Mouse (Mus musculus) embryonic fibroblast, embryonic 13.5 days (primary cell): Measurements from ENCODE around the gene F12. TPM values are rescaled to one million over a fixed set of nuclear protein-coding genes. Genes with fewer than 3 reads are reported as not detected.

Experiments
- H3K27ac ChIP-seq: 2 replicates; pipeline ENCODE4 v1.5.1; 2012; ENCODE audit warnings: low read length, control low read depth, inconsistent platforms; ENCODE audit not compliant: insufficient read depth
- H3K4me1 ChIP-seq: 2 replicates; pipeline ENCODE4 v1.6.1; 2011; ENCODE audit warnings: low read length; ENCODE audit not compliant: control insufficient read depth, insufficient read depth
- H3K4me3 ChIP-seq: 2 replicates; pipeline ENCODE4 v1.5.1; 2011; ENCODE audit warnings: mild to moderate bottlenecking, control low read depth, low read length; ENCODE audit not compliant: insufficient read depth
- CTCF ChIP-seq: IDR thresholded peaks from 2 replicates; pipeline ENCODE4 v1.5.1; 2011; ENCODE audit warnings: mild to moderate bottlenecking, control low read depth, low read length, moderate library complexity, borderline replicate concordance; ENCODE audit not compliant: insufficient read depth
- POLR2A ChIP-seq: IDR thresholded peaks from 2 replicates; pipeline ENCODE4 v1.6.1; 2011; ENCODE audit warnings: low read depth, mild to moderate bottlenecking, control low read depth, low read length, moderate library complexity
- polyA plus RNA-seq: library from polyadenylated mRNA; stranded (reverse); fragments of >200 nt; gene quantifications from 2 replicates; pipeline ENCODE4 v1.2.4, GENCODE M21; 2011; ENCODE audit warnings: low read depth; ENCODE audit not compliant: missing spikeins, insufficient read length

Gene F12
- not detected in 2 replicates for polyA plus RNA-seq

- no peak within 1 kb of the TSS for H3K27ac ChIP-seq
- no peaks in the 10 kb centered on the region for H3K4me1 ChIP-seq
- no peak for TF ChIP-seq POLR2A
- TF ChIP-seq CTCF = no peak
- no peak within 1 kb of the TSS for H3K4me3 ChIP-seq
These were observed at the start of gene F12 for GRCm38 (mm10) chr13:55426613-55427012. Gene F12 (minus strand): TSS chr13:55426793.

GRCm38 (mm10) chr13:55476256-55476655 lies 49.7 kb upstream of the F12 start:
- Histone ChIP-seq H3K4me3 (no peak overlapping the region), H3K4me1 (no peaks in the 10 kb centered on the region; the same call in 1 of the 2 replicates)
- TF ChIP-seq CTCF (no peak), POLR2A (no peak)

GRCm38 (mm10) chr13:55475750-55476149 lies 49.2 kb upstream of the F12 start:
- no peak overlapping the region for H3K27ac ChIP-seq
- no peak overlapping the region for H3K4me3 ChIP-seq
- H3K4me1 ChIP-seq = no peaks in the 10 kb centered on the region; the same call in 1 of the 2 replicates
- TF ChIP-seq CTCF (no peak), POLR2A (no peak)

More at GRCm38 (mm10) chr13:55476256-55476655, 49.7 kb upstream of the F12 start:
- H3K27ac ChIP-seq = no peak overlapping the region

- TF ChIP-seq POLR2A (no peak), CTCF (no peak)
- no peak overlapping the region for H3K4me3 ChIP-seq
- H3K4me1 ChIP-seq = no peaks in the 10 kb centered on the region; the same call in 1 of the 2 replicates
- no peak overlapping the region for H3K27ac ChIP-seq
These were observed 48.1 kb upstream of the F12 start for GRCm38 (mm10) chr13:55474621-55475069.

GRCm38 (mm10) chr13:55473961-55474360 lies 47.4 kb upstream of the F12 start:
- H3K4me3 ChIP-seq = no peak overlapping the region
- TF ChIP-seq POLR2A (no peak), CTCF (no peak)
- H3K27ac ChIP-seq = no peak overlapping the region
- no peaks in the 10 kb centered on the region; the same call in 1 of the 2 replicates for H3K4me1 ChIP-seq

- no peak for TF ChIP-seq POLR2A
- TF ChIP-seq CTCF = peak; percentile 25; the same call in 1 of the 2 replicates
- peak overlapping the region; percentile 42 for H3K4me3 ChIP-seq
- H3K27ac ChIP-seq = peak overlapping the region; percentile 15; the same call in 1 of the 2 replicates
- no peaks in the 10 kb centered on the region; the same call in 1 of the 2 replicates for H3K4me1 ChIP-seq
These were observed 46.7 kb upstream of the F12 start for GRCm38 (mm10) chr13:55473076-55473831.

GRCm38 (mm10) chr13:55472132-55473022 lies 45.8 kb upstream of the F12 start:
- TF ChIP-seq POLR2A = peak; percentile 50
- no peak for TF ChIP-seq CTCF
- Histone ChIP-seq H3K4me3 (peak overlapping the region; percentile 42), H3K27ac (peak overlapping the region; percentile 54), H3K4me1 (no peaks in the 10 kb centered on the region; the same call in 1 of the 2 replicates)

GRCm38 (mm10) chr13:55471819-55472131 lies 45.2 kb upstream of the F12 start:
- Histone ChIP-seq H3K4me1 (no peaks in the 10 kb centered on the region; the same call in 1 of the 2 replicates), H3K27ac (peak overlapping the region; percentile 18; the same call in 1 of the 2 replicates), H3K4me3 (peak overlapping the region; percentile 42)
- TF ChIP-seq CTCF (no peak), POLR2A (no peak)

- TF ChIP-seq POLR2A (0 out of 2 replicates have a peak, but pooled peaks have one; percentile 18), CTCF (peak; percentile 55)
- no peaks in the 10 kb centered on the region; the same call in 1 of the 2 replicates for H3K4me1 ChIP-seq
- 0 out of 2 replicates have a peak overlapping the region, but pooled peaks have one; percentile 18 for H3K27ac ChIP-seq
- H3K4me3 ChIP-seq = peak overlapping the region; percentile 42
These were observed 44.7 kb upstream of the F12 start for GRCm38 (mm10) chr13:55471156-55471818.
